8 mouse cellular contexts compared by ENCODE assay signal in the genomic region with DNA sequence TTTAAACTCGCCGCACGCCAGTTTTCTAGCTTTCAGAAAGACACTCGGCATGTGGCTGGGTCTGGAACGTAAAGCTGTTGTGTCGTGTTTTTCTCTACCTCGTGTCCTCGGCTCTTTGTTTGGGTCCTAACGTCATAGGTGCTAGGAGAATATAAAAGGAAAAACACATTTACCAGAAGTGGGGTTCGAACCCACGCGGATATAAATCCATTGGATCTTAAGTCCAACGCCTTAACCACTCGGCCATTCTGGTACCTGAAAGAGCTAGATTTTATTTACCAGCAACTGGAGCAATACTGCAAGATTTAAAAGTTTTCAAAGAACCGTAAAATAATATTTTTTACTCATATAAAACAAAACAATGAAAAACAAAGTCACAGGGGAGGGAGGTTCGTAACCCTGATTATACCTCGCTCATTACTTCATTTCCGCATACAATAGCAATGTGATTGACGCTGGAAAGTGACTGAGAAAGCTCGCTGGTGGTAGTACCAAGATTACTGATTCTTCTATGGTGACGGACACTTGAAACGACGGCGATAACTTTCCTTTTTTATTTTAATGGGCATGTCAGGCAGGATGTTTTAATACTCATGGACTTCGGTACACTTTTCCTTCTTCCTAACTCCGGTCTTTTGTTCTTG. TPM values are rescaled to one million over a fixed set of nuclear protein-coding genes. Genes with fewer than 3 reads are reported as not detected.
DNase-seq lines count a peak whose midpoint lies in the region; ATAC-seq and TF ChIP-seq lines count a peak whose summit lies in the region.

No protein-coding gene starts in this region.

- H3K27ac ChIP-seq in hindbrain, embryonic 14.5 days, result peak overlapping the region; percentile 86

- POLR2A ChIA-PET in Patski (lab: Charles Lee), result interaction anchor here (0.8 kb wide), 1 partner anchor 197 kb away, joined by 3 read pairs; no protein-coding TSS in a partner anchor

- peak overlapping the region; percentile 74 for H3K9ac ChIP-seq in hindbrain, embryonic 14.5 days

- H3K4me3 ChIP-seq in hindbrain, embryonic 14.5 days (replicated peaks; ENCODE audit: low read length), result peak overlapping the region; percentile 51

- ATAC-seq in Patski, result peak; percentile 0
- ATAC-seq in hindbrain, embryonic 14.5 days (ENCODE audit: low FRiP score), result peak; percentile 53

- H3K4me2 ChIP-seq in hindbrain, embryonic 14.5 days (replicated peaks), result peak overlapping the region; percentile 76

- WGBS in hindbrain, embryonic 14.5 days, result under 1% methylated on average over 26 of the region's 26 CpGs

- H3K9me3 ChIP-seq in hindbrain, embryonic 14.5 days (ENCODE audit: control insufficient read depth, low read length), result no peaks in the 10 kb centered on the region

- DNase-seq in Patski (ENCODE audit: low read depth, low spot score), result no peak
- DNase-seq in cerebellum, postnatal 14 days, result peak; percentile 86 to 89
- peak; percentile 57 to 74 for DNase-seq in frontal cortex, postnatal 14 days (ENCODE audit: low spot score in 2 of 2)
- peak; percentile 97 for DNase-seq in hindbrain, embryonic 14.5 days (ENCODE audit: low spot score)
- DNase-seq in layer of hippocampus, postnatal 36 days, result peak; percentile 64 to 76
- DNase-seq in lung, postnatal 25 days (ENCODE audit: low spot score), result peak; percentile 81
- DNase-seq in retina, adult 2 months (ENCODE audit: low read depth, low spot score), result peak; percentile 69
- peak; percentile 78 for DNase-seq in thymus, postnatal 4 days

- CTCF ChIA-PET in Patski (lab: Charles Lee), result interaction anchor here (0.9 to 1.2 kb wide), 4 partner anchors 10 to 44 kb away, joined by 3 read pairs; no protein-coding TSS in a partner anchor

- in situ Hi-C loops in Patski (cut with MboI; ENCODE audit: low pct_unique_long_range_greater_than_20kb), result loop anchor here (5.0 to 10.0 kb wide), 4 partner anchors 194 to 784 kb away; a partner anchor contains a TSS

- no peaks in the 10 kb centered on the region for H3K27me3 ChIP-seq in Patski
- H3K27me3 ChIP-seq in hindbrain, embryonic 14.5 days (ENCODE audit: control insufficient read depth, insufficient read depth, low read length), result no peaks in the 10 kb centered on the region

- no peaks in the 10 kb centered on the region; the same call in 1 of the 2 replicates for H3K4me1 ChIP-seq in hindbrain, embryonic 14.5 days (replicated peaks; ENCODE audit: control insufficient read depth, insufficient read depth, low read length)

- no peak for TF ChIP-seq CTCF in Patski (IDR thresholded peaks at IDR 0.05)

- no peaks in the 10 kb centered on the region for H3K36me3 ChIP-seq in hindbrain, embryonic 14.5 days (replicated peaks; ENCODE audit: control insufficient read depth, insufficient read depth)

RNA-seq across cellular contexts. Expression of a gene that starts 30.1 kb away (rescaled TPM):
- not detected for polyA plus RNA-seq in Patski (2021)
- polyA plus RNA-seq in hindbrain, embryonic 14.5 days (2014; fragmentation: Nextera tagmentation; extraction: Ambion mirVana), result not detected in 2 replicates
- not detected for total RNA-seq in layer of hippocampus, postnatal 36 days (2021)

RNA-seq across cellular contexts. Expression of a gene that starts 45.3 kb away (rescaled TPM):
- 104 TPM for polyA plus RNA-seq in Patski (2021)
- 6.6 and 6.9 TPM in 2 replicates for polyA plus RNA-seq in hindbrain, embryonic 14.5 days (2014; fragmentation: Nextera tagmentation; extraction: Ambion mirVana)
- total RNA-seq in layer of hippocampus, postnatal 36 days (2021), result 10 to 100 TPM; 51.1 to 52.3 TPM

RNA-seq across cellular contexts. Expression of a gene that starts 51.4 kb away (rescaled TPM):
- not detected for polyA plus RNA-seq in Patski (2021)
- polyA plus RNA-seq in hindbrain, embryonic 14.5 days (2014; fragmentation: Nextera tagmentation; extraction: Ambion mirVana), result not detected in 2 replicates
- not detected for total RNA-seq in layer of hippocampus, postnatal 36 days (2021)

Comparison
In these comparisons a context has a peak if more than half of its experiments do, and no peak if none do; other contexts are left out.
1. RNA of a gene that starts 45.3 kb away (polyA plus RNA-seq): 104 TPM in Patski (single experiment); 6.6 to 6.9 TPM in hindbrain, embryonic 14.5 days; every median in the first group is over 10 times any median in the second.